Mouse (Mus musculus) spleen, adult 2 months (tissue): Measurements from ENCODE around the gene Ptcra.

Experiments
- CTCF ChIP-seq: fragments of 200-500 bp; IDR thresholded peaks from 2 replicates; pipeline ENCODE4 v1.5.1; 2011; ENCODE audit warnings: mild to moderate bottlenecking, inconsistent platforms; ENCODE audit not compliant: insufficient read depth, insufficient read length, insufficient replicate concordance; ENCODE audit errors: extremely low read depth
- POLR2A ChIP-seq: fragments of 200-500 bp; IDR thresholded peaks from 2 replicates; pipeline ENCODE4 v1.6.1; 2011; ENCODE audit warnings: low read depth, low read length, inconsistent platforms

- no peak for TF ChIP-seq CTCF
- TF ChIP-seq POLR2A, result no peak
Measured at GRCm38 (mm10) chr17:46727271-46727670, 36.2 kb downstream of the Ptcra start.
